Mouse (Mus musculus) lung, embryonic 16.5 days (tissue): ENCODE measurements around the gene Hacl1. TPM values are rescaled to one million over a fixed set of nuclear protein-coding genes. Genes with fewer than 3 reads are reported as not detected.

ENCODE experiments used
- ATAC-seq: fragments of 200-750 bp; cut with Nextera tagmentation; 2 replicates; pipeline ENCODE4 v1.8.0; 2017; ENCODE audit warnings: low read depth, mild to moderate bottlenecking, moderate library complexity
- H3K27ac ChIP-seq: fragments of 300-500 bp; sonication (generic); 2 replicates; pipeline ENCODE4 v1.5.1; 2014; ENCODE audit warnings: mild to moderate bottlenecking, control low read depth, low read length
- H3K27me3 ChIP-seq: fragments of 300-500 bp; sonication (generic); 2 replicates; pipeline ENCODE4 v1.6.1; 2014; ENCODE audit warnings: low read depth, low read length, mixed read lengths; ENCODE audit not compliant: control insufficient read depth, insufficient read depth
- H3K36me3 ChIP-seq: fragments of 300-500 bp; sonication (generic); 2 replicates; pipeline ENCODE4 v1.6.1; 2014; ENCODE audit warnings: low read length; ENCODE audit not compliant: control insufficient read depth, insufficient read depth
- H3K4me1 ChIP-seq: fragments of 300-500 bp; sonication (generic); replicated peaks from 2 replicates; pipeline ENCODE4 v1.6.1; 2014; ENCODE audit warnings: low read length, mixed read lengths; ENCODE audit not compliant: control insufficient read depth, insufficient read depth
- H3K4me2 ChIP-seq: fragments of 300-500 bp; sonication (generic); 2 replicates; pipeline ENCODE4 v1.6.1; 2014; ENCODE audit warnings: low read depth, low read length, control low read depth
- H3K4me3 ChIP-seq: fragments of 300-500 bp; sonication (generic); 2 replicates; pipeline ENCODE4 v1.5.1; 2014; ENCODE audit warnings: mild to moderate bottlenecking, low read length, control low read depth
- H3K9ac ChIP-seq: fragments of 300-500 bp; sonication (generic); 2 replicates; pipeline ENCODE4 v1.6.1; 2014; ENCODE audit warnings: low read length, control low read depth
- H3K9me3 ChIP-seq: fragments of 300-500 bp; sonication (generic); 2 replicates; pipeline ENCODE4 v1.6.1; 2016; ENCODE audit warnings: low read length; ENCODE audit not compliant: control insufficient read depth
- WGBS: fragments of 180-500 bp; shearing (Covaris S2); extraction: QIAGEN DNeasy Blood & Tissue Kit; methylation state at CpG from one replicate; pipeline ENCODE4 v1.1.7; 2014; 5-methylcytosine and 5-hydroxymethylcytosine counted together
- polyA plus RNA-seq: library from polyadenylated mRNA; unstranded; fragments of >200 nt; fragmentation: Nextera tagmentation; extraction: Ambion mirVana; gene quantifications from 2 replicates; pipeline ENCODE4 v1.2.1, GENCODE M21; 2015

Hacl1 gene
- polyA plus RNA-seq, 1 experiment from 2014 or later = 11.4 TPM

DNA sequence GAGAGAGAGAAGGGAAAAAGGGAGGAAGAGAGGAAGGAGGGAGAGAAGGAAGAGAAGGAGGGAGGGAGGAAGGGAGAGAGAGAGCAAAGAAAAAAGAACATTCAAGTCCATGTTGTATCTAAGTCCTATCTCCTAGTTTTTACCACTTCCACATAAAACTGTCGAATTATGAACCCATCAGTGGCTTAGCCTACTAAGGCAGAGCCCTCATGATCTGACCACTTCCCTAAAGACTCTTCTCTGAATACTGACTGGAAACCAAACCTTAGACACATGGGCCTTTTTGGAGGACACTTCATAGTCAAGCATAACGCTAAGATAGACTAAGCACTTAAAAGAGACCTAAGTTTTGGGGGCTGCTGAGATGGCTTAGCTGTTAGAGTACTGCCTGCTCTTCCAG, 48.0 kb downstream of the Hacl1 start:
- H3K4me1 ChIP-seq = no peaks in the 10 kb centered on the region
- 86% methylated on average over 2 of the region's 2 CpGs for WGBS
- no peak for ATAC-seq

GRCm38 (mm10) chr14:31591243-31591642, 49.8 kb downstream of the Hacl1 start, which contains the start of gene Colq:
Gene Colq (minus strand): TSS chr14:31591343.
- Histone ChIP-seq H3K4me1 (no peaks in the 10 kb centered on the region), H3K9ac (no peak within 1 kb of the TSS), H3K4me2 (no peak within 1 kb of the TSS), H3K4me3 (no peak within 1 kb of the TSS), H3K9me3 (no peaks in the 10 kb centered on the region), H3K36me3 (no peaks in the 10 kb centered on the region), H3K27ac (no peak within 1 kb of the TSS), H3K27me3 (no peaks in the 10 kb centered on the region)
- 86% methylated on average over 3 of the region's 3 CpGs for WGBS
- no peak for ATAC-seq

More for the DNA sequence above, 48.0 kb downstream of the Hacl1 start:
- Histone ChIP-seq H3K4me3 (no peak overlapping the region), H3K4me2 (no peak overlapping the region), H3K9ac (no peak overlapping the region), H3K27me3 (no peaks in the 10 kb centered on the region), H3K9me3 (no peaks in the 10 kb centered on the region), H3K36me3 (no peaks in the 10 kb centered on the region), H3K27ac (no peak overlapping the region)

GRCm38 (mm10) chr14:31586451-31586850, 54.6 kb downstream of the Hacl1 start:
- ATAC-seq = no peak
- H3K27ac ChIP-seq = no peak overlapping the region
- no peaks in the 10 kb centered on the region for H3K27me3 ChIP-seq
- no peak overlapping the region for H3K4me3 ChIP-seq
- no peaks in the 10 kb centered on the region for H3K4me1 ChIP-seq
- H3K9ac ChIP-seq = no peak overlapping the region
- no peaks in the 10 kb centered on the region for H3K36me3 ChIP-seq
- 77% methylated on average over 8 of the region's 8 CpGs for WGBS
- H3K9me3 ChIP-seq = no peaks in the 10 kb centered on the region
- H3K4me2 ChIP-seq = no peak overlapping the region

- no peaks in the 10 kb centered on the region for H3K36me3 ChIP-seq
- no peak overlapping the region for H3K27ac ChIP-seq
- no peak for ATAC-seq
- no peaks in the 10 kb centered on the region for H3K4me1 ChIP-seq
- no peaks in the 10 kb centered on the region for H3K9me3 ChIP-seq
- no peak overlapping the region for H3K9ac ChIP-seq
- no peaks in the 10 kb centered on the region for H3K27me3 ChIP-seq
- H3K4me3 ChIP-seq = no peak overlapping the region
- H3K4me2 ChIP-seq = no peak overlapping the region
- 76% methylated on average over 9 of the region's 9 CpGs for WGBS
These were observed 58.0 kb downstream of the Hacl1 start for GRCm38 (mm10) chr14:31583082-31583481.

GRCm38 (mm10) chr14:31577966-31578735, 62.9 kb downstream of the Hacl1 start:
- Histone ChIP-seq H3K36me3 (no peaks in the 10 kb centered on the region), H3K4me3 (no peak overlapping the region), H3K4me2 (no peak overlapping the region), H3K9me3 (no peaks in the 10 kb centered on the region), H3K27me3 (no peaks in the 10 kb centered on the region), H3K9ac (no peak overlapping the region), H3K27ac (no peak overlapping the region), H3K4me1 (no peaks in the 10 kb centered on the region)
- 36% methylated on average over 9 of the region's 9 CpGs for WGBS
- no peak for ATAC-seq

GRCm38 (mm10) chr14:31576846-31577697, 64.0 kb downstream of the Hacl1 start:
- ATAC-seq = no peak
- Histone ChIP-seq H3K4me2 (no peak overlapping the region), H3K36me3 (no peaks in the 10 kb centered on the region), H3K9me3 (no peaks in the 10 kb centered on the region), H3K27me3 (no peaks in the 10 kb centered on the region), H3K4me1 (peaks cover 6% of the 10 kb centered on the region), H3K9ac (no peak overlapping the region), H3K27ac (no peak overlapping the region), H3K4me3 (no peak overlapping the region)
- WGBS = 42% methylated on average over 10 of the region's 10 CpGs

GRCm38 (mm10) chr14:31575866-31576265, 65.2 kb downstream of the Hacl1 start:
- no peaks in the 10 kb centered on the region for H3K9me3 ChIP-seq
- H3K4me1 ChIP-seq = peaks cover 6% of the 10 kb centered on the region
- no peaks in the 10 kb centered on the region for H3K36me3 ChIP-seq
- H3K4me2 ChIP-seq = no peak overlapping the region
- ATAC-seq = no peak
- WGBS = 72% methylated on average over 9 of the region's 9 CpGs
- no peak overlapping the region for H3K4me3 ChIP-seq
- H3K9ac ChIP-seq = no peak overlapping the region
- H3K27ac ChIP-seq = no peak overlapping the region
- H3K27me3 ChIP-seq = no peaks in the 10 kb centered on the region

DNA sequence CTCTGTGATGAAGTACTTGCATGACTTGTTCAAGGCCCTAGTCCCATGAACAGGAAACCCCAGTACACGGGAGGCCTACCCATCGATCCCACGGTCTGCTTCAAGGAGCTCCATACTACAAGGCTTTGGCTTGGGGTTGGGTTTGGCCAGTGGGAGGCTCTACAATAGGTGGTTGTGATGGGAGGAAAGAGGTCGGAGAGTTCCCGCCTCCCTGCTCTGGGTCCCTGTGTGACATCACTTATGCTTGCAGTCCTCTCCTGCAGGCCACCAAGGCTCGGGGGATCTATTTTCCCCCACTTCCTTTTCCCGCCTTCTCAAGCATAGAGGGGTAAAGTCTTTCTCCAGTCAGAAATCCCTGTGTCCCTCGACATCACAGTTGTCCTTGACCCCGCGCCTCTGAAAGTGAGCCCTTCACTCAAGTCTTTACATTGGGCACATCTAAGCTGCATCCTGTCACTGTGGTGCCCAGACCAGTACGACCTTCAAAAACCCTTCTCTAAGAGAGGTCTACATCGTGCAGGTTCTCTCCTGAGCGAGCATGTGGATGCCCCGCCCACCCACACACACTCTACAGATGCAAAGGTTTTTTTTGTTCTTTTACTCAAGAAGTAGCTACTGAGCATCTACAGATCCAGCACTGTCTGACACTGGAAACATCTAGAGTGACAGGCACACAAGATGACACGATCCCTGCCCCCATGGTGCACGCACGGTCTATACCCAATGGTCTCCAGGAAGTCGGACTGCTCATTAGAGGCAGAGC, 66.0 kb downstream of the Hacl1 start:
- Histone ChIP-seq H3K9me3 (no peaks in the 10 kb centered on the region), H3K4me2 (no peak overlapping the region), H3K27ac (no peak overlapping the region), H3K9ac (no peak overlapping the region), H3K4me3 (no peak overlapping the region), H3K36me3 (no peaks in the 10 kb centered on the region), H3K4me1 (peaks cover 6% of the 10 kb centered on the region), H3K27me3 (no peaks in the 10 kb centered on the region)
- ATAC-seq = no peak
- WGBS = 89% methylated on average over 18 of the region's 18 CpGs
